In the genomic region with DNA sequence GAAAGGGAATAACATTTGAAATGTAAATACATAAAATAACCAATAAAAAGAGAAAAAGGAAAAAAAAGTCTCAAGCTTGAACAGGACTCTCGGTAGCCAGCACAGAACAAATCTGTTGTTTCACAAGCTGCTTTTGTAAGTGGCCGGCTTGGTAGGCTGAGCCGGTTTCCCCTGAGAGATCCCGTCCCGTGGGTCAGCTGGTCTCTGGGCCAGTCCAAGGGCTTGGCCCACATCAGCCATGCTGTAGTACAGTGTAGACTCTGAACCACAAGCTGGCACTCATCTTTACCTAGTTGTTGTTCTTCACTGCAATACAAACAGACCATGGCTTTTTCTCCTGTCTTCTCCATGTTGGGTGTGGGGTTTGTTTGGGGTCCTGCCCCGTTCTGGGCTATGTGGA, we compare ENCODE assay signal across 20 mouse cellular contexts. TPM values are rescaled to one million over a fixed set of nuclear protein-coding genes. Genes with fewer than 3 reads are reported as not detected.
DNase-seq lines count a peak whose midpoint lies in the region; TF ChIP-seq lines count a peak whose summit lies in the region.
"Had no signal": no experiment of that assay in that cellular context is flagged by ENCODE, and none has a peak within 500 bp of the region (broad histone marks: within the 10 kb centered on the region; RNA-seq: fewer than 3 reads in every experiment).

No protein-coding gene starts in this region.

- H3K4me3 ChIP-seq in heart, embryonic 10.5 days, result no peak overlapping the region
- no peak overlapping the region for H3K4me3 ChIP-seq in heart, adult 2 months
- H3K4me3 ChIP-seq: embryonic facial prominence, embryonic 10.5 days; embryonic facial prominence, embryonic 13.5 days; erythroblast, embryonic 14.5 days; forebrain, embryonic 12.5 days; forebrain, embryonic 15.5 days; hindbrain, embryonic 12.5 days; hindbrain, embryonic 15.5 days had no signal

- H3K27me3 ChIP-seq in heart, embryonic 10.5 days (ENCODE audit: insufficient read depth, poor library complexity, severe bottlenecking), result no peaks in the 10 kb centered on the region
- H3K27me3 ChIP-seq in heart, adult 2 months (ENCODE audit: control insufficient read depth, insufficient read depth, low read length), result no peaks in the 10 kb centered on the region
- H3K27me3 ChIP-seq: embryonic facial prominence, embryonic 13.5 days; forebrain, embryonic 12.5 days; forebrain, embryonic 15.5 days; hindbrain, embryonic 12.5 days; hindbrain, embryonic 15.5 days had no signal

- intact Hi-C loops in heart, adult 2 months (cut with DNase I), result no loop called here

- 89% methylated on average over 6 of the region's 6 CpGs for WGBS in heart, embryonic 10.5 days
- WGBS in heart, adult 2 months, result 81% methylated on average over 6 of the region's 6 CpGs

- H3K9me3 ChIP-seq in heart, embryonic 10.5 days, result no peaks in the 10 kb centered on the region
- H3K9me3 ChIP-seq: embryonic facial prominence, embryonic 10.5 days; embryonic facial prominence, embryonic 13.5 days; forebrain, embryonic 12.5 days; forebrain, embryonic 15.5 days; hindbrain, embryonic 12.5 days; hindbrain, embryonic 15.5 days had no signal

- H3K79me2 ChIP-seq in heart, adult 2 months (replicated peaks; ENCODE audit: control insufficient read depth, insufficient read depth, low read length), result no peaks in the 10 kb centered on the region

- DNase-seq in adrenal gland, postnatal 25 days, result peak; percentile 16
- DNase-seq in adrenal gland, adult 2 months, result no peak
- DNase-seq in heart, embryonic 10.5 days (ENCODE audit: low spot score), result peak; percentile 39
- no peak for DNase-seq in heart, adult 2 months
- peak; percentile 8 for DNase-seq in gonadal fat pad, adult 2 months (ENCODE audit: low read depth)
- DNase-seq in MN1 (ENCODE audit: low spot score), result no peak
- DNase-seq: cerebellum, adult 11-12 months; cerebellum, adult 8-10 months; cerebellum, postnatal 10 days; cerebellum, postnatal 36 days; embryo, embryonic 11 days; gastrocnemius, postnatal 25 days; kidney, adult 2 months had no signal

- no peak for TF ChIP-seq POLR2A in heart, adult 2 months (IDR thresholded peaks at IDR 0.05; ENCODE audit: insufficient read depth, low read depth, low read length)

- H3K4me1 ChIP-seq in heart, embryonic 10.5 days, result peaks cover 15% of the 10 kb centered on the region
- H3K4me1 ChIP-seq in heart, adult 2 months (ENCODE audit: control insufficient read depth, insufficient read depth, low read length), result no peaks in the 10 kb centered on the region
- H3K4me1 ChIP-seq: forebrain, embryonic 12.5 days; forebrain, embryonic 15.5 days; hindbrain, embryonic 15.5 days had no signal

- no peak for TF ChIP-seq EP300 in heart, adult 2 months (IDR thresholded peaks at IDR 0.05; ENCODE audit: insufficient read depth, low read depth, low read length)

- peaks cover 11% of the 10 kb centered on the region; the same call in 1 of the 2 replicates for H3K36me3 ChIP-seq in heart, embryonic 10.5 days
- no peaks in the 10 kb centered on the region for H3K36me3 ChIP-seq in heart, adult 2 months (ENCODE audit: control insufficient read depth, insufficient read depth, low read length)
- H3K36me3 ChIP-seq: embryonic facial prominence, embryonic 13.5 days; forebrain, embryonic 12.5 days; forebrain, embryonic 15.5 days; hindbrain, embryonic 12.5 days; hindbrain, embryonic 15.5 days had no signal

- H3K9ac ChIP-seq in heart, adult 2 months (ENCODE audit: low read depth, low read length), result no peak overlapping the region
- H3K9ac ChIP-seq: embryonic facial prominence, embryonic 13.5 days; forebrain, embryonic 12.5 days; forebrain, embryonic 15.5 days; hindbrain, embryonic 12.5 days; hindbrain, embryonic 15.5 days had no signal

- H3K27ac ChIP-seq in heart, embryonic 10.5 days, result no peak overlapping the region
- H3K27ac ChIP-seq in heart, adult 2 months, result no peak overlapping the region
- H3K27ac ChIP-seq: embryonic facial prominence, embryonic 10.5 days; embryonic facial prominence, embryonic 13.5 days; forebrain, embryonic 12.5 days; forebrain, embryonic 15.5 days; hindbrain, embryonic 12.5 days; hindbrain, embryonic 15.5 days had no signal

- no peak for TF ChIP-seq CTCF in heart, adult 2 months (IDR thresholded peaks at IDR 0.05)

RNA-seq across cellular contexts. Expression of gene Dera, which starts 53.0 kb away (rescaled TPM):
- 30.0 and 31.3 TPM in 2 replicates for total RNA-seq in adrenal gland, postnatal 25 days (2021)
- total RNA-seq in adrenal gland, adult 2 months (2021), result 10 to 100 TPM; 12.6 to 22.5 TPM
- polyA plus RNA-seq in adrenal gland, adult 2 months (2012; rRNA removed), result 4.1 and 5.1 TPM in 2 replicates
- polyA plus RNA-seq in heart, embryonic 10.5 days (2016; fragmentation: Nextera tagmentation; extraction: Ambion mirVana), result 76.1 and 79.9 TPM in 2 replicates
- total RNA-seq in heart, adult 2 months (2021), result 1 to 10 TPM; 4.1 to 4.6 TPM
- polyA plus RNA-seq in heart, adult 2 months (2012; rRNA removed), result 3.0 and 3.8 TPM in 2 replicates
- 20.9 and 22.2 TPM in 2 replicates for polyA plus RNA-seq in gonadal fat pad, adult 2 months (2012; rRNA removed)

Comparison
In these comparisons a context has a peak if more than half of its experiments do, and no peak if none do; other contexts are left out.
1. DNase-seq: peak in adrenal gland, postnatal 25 days (single experiment), heart, embryonic 10.5 days (single experiment) and gonadal fat pad, adult 2 months (single experiment); none in adrenal gland, adult 2 months (single experiment), heart, adult 2 months (0 of 2) and MN1 (single experiment).